17 mouse cellular contexts compared by ENCODE assay signal in the genomic region with DNA sequence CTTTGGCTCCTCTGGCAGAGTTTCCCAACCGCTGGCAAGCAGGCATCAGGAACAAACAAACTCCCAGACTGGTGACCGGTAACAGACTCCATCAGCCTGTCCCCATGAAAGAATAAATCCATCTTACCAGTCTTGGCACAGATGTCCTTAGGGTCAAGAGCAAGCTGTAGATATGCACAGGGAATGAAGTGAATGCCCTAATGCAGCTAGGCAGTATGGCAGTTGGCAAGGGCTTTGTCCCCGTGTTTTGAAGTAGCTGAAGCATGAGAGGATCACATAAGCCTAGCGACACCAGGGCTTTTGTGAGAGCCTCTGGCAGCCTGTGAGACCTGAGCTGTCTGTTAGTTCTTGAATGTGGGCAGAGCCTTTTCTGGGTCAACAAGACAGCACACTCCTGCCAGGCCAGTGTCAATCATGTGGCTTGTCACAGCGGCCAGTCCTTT.
DNase-seq lines count a peak whose midpoint lies in the region; ATAC-seq and TF ChIP-seq lines count a peak whose summit lies in the region.
"Had no signal": no experiment of that assay in that cellular context is flagged by ENCODE, and none has a peak within 500 bp of the region (broad histone marks: within the 10 kb centered on the region; RNA-seq: fewer than 3 reads in every experiment).

No protein-coding gene starts in this region.

- ATAC-seq in lung, postnatal 0 days, result peak; percentile 60
- no peak for ATAC-seq in intestine, embryonic 15.5 days
- ATAC-seq: liver, postnatal 0 days had no signal

- intact Hi-C loops in gastrocnemius, adult 2 months (cut with DNase I), result no loop called here

- no peaks in the 10 kb centered on the region for H3K27me3 ChIP-seq in lung, postnatal 0 days (replicated peaks; ENCODE audit: insufficient read depth, low read length)
- no peaks in the 10 kb centered on the region for H3K27me3 ChIP-seq in intestine, embryonic 15.5 days (replicated peaks)
- H3K27me3 ChIP-seq: embryonic facial prominence, embryonic 13.5 days; neural tube, embryonic 15.5 days; stomach, embryonic 15.5 days had no signal

- H3K4me3 ChIP-seq in gastrocnemius, adult 2 months, result no peak overlapping the region
- no peak overlapping the region for H3K4me3 ChIP-seq in lung, postnatal 0 days (ENCODE audit: low read depth, low read length)
- H3K4me3 ChIP-seq in intestine, embryonic 15.5 days (replicated peaks), result no peak overlapping the region
- H3K4me3 ChIP-seq: embryonic facial prominence, embryonic 13.5 days; heart, embryonic 13.5 days; limb, embryonic 10.5 days; neural tube, embryonic 15.5 days; stomach, embryonic 15.5 days had no signal

- no peak for TF ChIP-seq EP300 in lung, postnatal 0 days (IDR thresholded peaks at IDR 0.05)

- H3K36me3 ChIP-seq in lung, postnatal 0 days (ENCODE audit: insufficient read depth, low read length), result no peaks in the 10 kb centered on the region
- H3K36me3 ChIP-seq in intestine, embryonic 15.5 days, result no peaks in the 10 kb centered on the region
- H3K36me3 ChIP-seq: embryonic facial prominence, embryonic 13.5 days; heart, embryonic 13.5 days; limb, embryonic 10.5 days; neural tube, embryonic 15.5 days; stomach, embryonic 15.5 days had no signal

- no peak overlapping the region for H3K27ac ChIP-seq in gastrocnemius, adult 2 months
- no peak overlapping the region for H3K27ac ChIP-seq in lung, postnatal 0 days (ENCODE audit: low read length)
- H3K27ac ChIP-seq in intestine, embryonic 15.5 days, result no peak overlapping the region
- H3K27ac ChIP-seq: embryonic facial prominence, embryonic 13.5 days; heart, embryonic 13.5 days; limb, embryonic 10.5 days; neural tube, embryonic 15.5 days; stomach, embryonic 15.5 days had no signal

- no peak for TF ChIP-seq CTCF in gastrocnemius, adult 2 months (IDR thresholded peaks at IDR 0.05)
- TF ChIP-seq CTCF in lung, postnatal 0 days (IDR thresholded peaks at IDR 0.05), result no peak

- H3K9me3 ChIP-seq in lung, postnatal 0 days (ENCODE audit: low read length), result no peaks in the 10 kb centered on the region
- no peaks in the 10 kb centered on the region for H3K9me3 ChIP-seq in intestine, embryonic 15.5 days
- H3K9me3 ChIP-seq: embryonic facial prominence, embryonic 13.5 days; heart, embryonic 13.5 days; limb, embryonic 10.5 days; neural tube, embryonic 15.5 days; stomach, embryonic 15.5 days had no signal

- no peak overlapping the region for H3K4me2 ChIP-seq in lung, postnatal 0 days (replicated peaks; ENCODE audit: low read depth, low read length)
- H3K4me2 ChIP-seq in intestine, embryonic 15.5 days (replicated peaks), result no peak overlapping the region
- H3K4me2 ChIP-seq: embryonic facial prominence, embryonic 13.5 days; heart, embryonic 13.5 days; neural tube, embryonic 15.5 days; stomach, embryonic 15.5 days had no signal

- DNase-seq in gastrocnemius, adult 2 months, result peak; percentile 43
- DNase-seq in gastrocnemius, postnatal 4 days (ENCODE audit: low spot score in 2 of 2), result no peak
- DNase-seq in lung, postnatal 0 days (ENCODE audit: low spot score), result peak; percentile 21
- no peak for DNase-seq in lung, postnatal 25 days (ENCODE audit: low spot score)
- peak; percentile 11 for DNase-seq in gastrocnemius, postnatal 25 days
- DNase-seq in retina, postnatal 1 day, result peak; percentile 94
- no peak for DNase-seq in heart, adult 9 months (ENCODE audit: low spot score in 2 of 2)
- DNase-seq: adrenal gland, postnatal 36 days; cerebellum, adult 9-10 months; layer of hippocampus, adult 9-11 months; liver, postnatal 0 days had no signal

- no peak overlapping the region for H3K9ac ChIP-seq in lung, postnatal 0 days (replicated peaks; ENCODE audit: low read depth)
- H3K9ac ChIP-seq in intestine, embryonic 15.5 days, result no peak overlapping the region
- H3K9ac ChIP-seq: embryonic facial prominence, embryonic 13.5 days; heart, embryonic 13.5 days; liver, postnatal 0 days; neural tube, embryonic 15.5 days; stomach, embryonic 15.5 days had no signal

- 39% methylated on average over 5 of the region's 5 CpGs for WGBS in lung, postnatal 0 days
- 71% methylated on average over 5 of the region's 5 CpGs for whole genome bisulfite sequencing in intestine, embryonic 15.5 days

- no peaks in the 10 kb centered on the region for H3K4me1 ChIP-seq in lung, postnatal 0 days (ENCODE audit: insufficient read depth, low read depth, low read length)
- H3K4me1 ChIP-seq in intestine, embryonic 15.5 days (replicated peaks), result no peaks in the 10 kb centered on the region
- H3K4me1 ChIP-seq: embryonic facial prominence, embryonic 13.5 days; heart, embryonic 13.5 days; neural tube, embryonic 15.5 days; stomach, embryonic 15.5 days had no signal

Comparison
In these comparisons a context has a peak if more than half of its experiments do, and no peak if none do; other contexts are left out.
1. DNase-seq: peak in gastrocnemius, adult 2 months (single experiment), lung, postnatal 0 days (single experiment), gastrocnemius, postnatal 25 days (single experiment) and retina, postnatal 1 day (single experiment); none in gastrocnemius, postnatal 4 days (0 of 2), lung, postnatal 25 days (single experiment) and heart, adult 9 months (0 of 2).